Mouse (Mus musculus): ENCODE results near the gene Trem3.
A peak's percentile ranks its signal among the peaks of the same experiment; 100 is the strongest.

Gene Trem3

GRCm38 (mm10) chr17:48247221-48247928 is at the start of gene Trem3:
TSS of gene Trem3 (plus strand) at chr17:48247777.
- peak; percentile 90 for DNase-seq

- DNase-seq, result peak; percentile 58
Observed at GRCm38 (mm10) chr17:48203086-48203485, 44.5 kb upstream of the Trem3 start.

GRCm38 (mm10) chr17:48212596-48212995 is 35.0 kb upstream of the Trem3 start:
- DNase-seq, result no peak

- DNase-seq, result peak; percentile 60
Observed at GRCm38 (mm10) chr17:48213511-48213910, 34.1 kb upstream of the Trem3 start.

- DNase-seq, result peak; percentile 30
Observed at GRCm38 (mm10) chr17:48215429-48215828, 32.1 kb upstream of the Trem3 start.

- peak; percentile 43 for DNase-seq
Observed at GRCm38 (mm10) chr17:48230680-48231079, 16.9 kb upstream of the Trem3 start.

GRCm38 (mm10) chr17:48232518-48232917 is 15.1 kb upstream of the Trem3 start, which contains the start of gene Trem1:
TSS of gene Trem1 (plus strand) at chr17:48232768.
- DNase-seq, result peak; percentile 45

- DNase-seq, result peak; percentile 8
Observed at GRCm38 (mm10) chr17:48233789-48234188, 13.8 kb upstream of the Trem3 start.

GRCm38 (mm10) chr17:48234550-48234949 is 13.0 kb upstream of the Trem3 start:
- peak; percentile 55 for DNase-seq

- peak; percentile 49 for DNase-seq
Observed at GRCm38 (mm10) chr17:48235773-48236370, 11.7 kb upstream of the Trem3 start.

- peak; percentile 55 for DNase-seq
Observed at GRCm38 (mm10) chr17:48237621-48238020, 10.0 kb upstream of the Trem3 start.

GRCm38 (mm10) chr17:48249039-48249438 is 1.5 kb downstream of the Trem3 start:
- peak; percentile 13 for DNase-seq

GRCm38 (mm10) chr17:48249501-48249900 is 1.9 kb downstream of the Trem3 start:
- DNase-seq, result peak; percentile 85

- peak; percentile 79 for DNase-seq
Observed at GRCm38 (mm10) chr17:48250631-48251030, 3.1 kb downstream of the Trem3 start.

- DNase-seq, result no peak
Observed at GRCm38 (mm10) chr17:48256575-48256974, 9.0 kb downstream of the Trem3 start.

- DNase-seq, result peak; percentile 86
Observed at GRCm38 (mm10) chr17:48261868-48262267, 14.3 kb downstream of the Trem3 start.

GRCm38 (mm10) chr17:48263741-48264362 is 16.3 kb downstream of the Trem3 start, which contains the start of gene Treml4:
TSS of gene Treml4 (plus strand) at chr17:48264295.
- no peak for DNase-seq

- no peak for DNase-seq
Observed at GRCm38 (mm10) chr17:48264662-48265061, 17.1 kb downstream of the Trem3 start.

GRCm38 (mm10) chr17:48266138-48266537 is 18.6 kb downstream of the Trem3 start:
- no peak for DNase-seq

- no peak for DNase-seq
Observed at GRCm38 (mm10) chr17:48266610-48267304, 19.2 kb downstream of the Trem3 start.

- DNase-seq, result no peak
Observed at GRCm38 (mm10) chr17:48267591-48267990, 20.0 kb downstream of the Trem3 start.

- no peak for DNase-seq
Observed at GRCm38 (mm10) chr17:48268276-48268675, 20.7 kb downstream of the Trem3 start.

GRCm38 (mm10) chr17:48269833-48270232 is 22.3 kb downstream of the Trem3 start:
- DNase-seq, result no peak
